Mouse (Mus musculus): ENCODE measurements around the gene Sipa1l2.

Gene Sipa1l2

GRCm38 (mm10) chr8:125498508-125498907 lies 71.1 kb downstream of the Sipa1l2 start:
- in situ Hi-C loops (cut with MboI; ENCODE audit: low pct_unique_long_range_greater_than_20kb in 1 of 2, low sequenced_read_pairs in 2 of 2, unreplicated experiment in 1 of 2), result no loop called here

- in situ Hi-C loops (cut with MboI; ENCODE audit: low pct_unique_long_range_greater_than_20kb in 1 of 2, low sequenced_read_pairs in 2 of 2, unreplicated experiment in 1 of 2), result no loop called here
These were observed 74.1 kb downstream of the Sipa1l2 start for GRCm38 (mm10) chr8:125495545-125495944.

- in situ Hi-C loops (cut with MboI; ENCODE audit: low pct_unique_long_range_greater_than_20kb in 1 of 2, low sequenced_read_pairs in 2 of 2, unreplicated experiment in 1 of 2), result no loop called here
These were observed 76.3 kb downstream of the Sipa1l2 start for GRCm38 (mm10) chr8:125493254-125493815.

GRCm38 (mm10) chr8:125492416-125492815 lies 77.2 kb downstream of the Sipa1l2 start:
- in situ Hi-C loops (cut with MboI; ENCODE audit: low pct_unique_long_range_greater_than_20kb in 1 of 2, low sequenced_read_pairs in 2 of 2, unreplicated experiment in 1 of 2), result no loop called here

GRCm38 (mm10) chr8:125488747-125489146 lies 80.9 kb downstream of the Sipa1l2 start:
- in situ Hi-C loops (cut with MboI; ENCODE audit: low pct_unique_long_range_greater_than_20kb in 1 of 2, low sequenced_read_pairs in 2 of 2, unreplicated experiment in 1 of 2), result no loop called here

GRCm38 (mm10) chr8:125485715-125486114 lies 83.9 kb downstream of the Sipa1l2 start:
- in situ Hi-C loops (cut with MboI; ENCODE audit: low pct_unique_long_range_greater_than_20kb in 1 of 2, low sequenced_read_pairs in 2 of 2, unreplicated experiment in 1 of 2), result no loop called here

- in situ Hi-C loops (cut with MboI; ENCODE audit: low pct_unique_long_range_greater_than_20kb in 1 of 2, low sequenced_read_pairs in 2 of 2, unreplicated experiment in 1 of 2), result no loop called here
These were observed 84.9 kb downstream of the Sipa1l2 start for GRCm38 (mm10) chr8:125484530-125485196.

GRCm38 (mm10) chr8:125482491-125483096 lies 87.0 kb downstream of the Sipa1l2 start:
- in situ Hi-C loops (cut with MboI; ENCODE audit: low pct_unique_long_range_greater_than_20kb in 1 of 2, low sequenced_read_pairs in 2 of 2, unreplicated experiment in 1 of 2), result no loop called here

GRCm38 (mm10) chr8:125474876-125475275 lies 94.7 kb downstream of the Sipa1l2 start:
- in situ Hi-C loops (cut with MboI; ENCODE audit: low pct_unique_long_range_greater_than_20kb in 1 of 2, low sequenced_read_pairs in 2 of 2, unreplicated experiment in 1 of 2), result no loop called here

- in situ Hi-C loops (cut with MboI; ENCODE audit: low pct_unique_long_range_greater_than_20kb in 1 of 2, low sequenced_read_pairs in 2 of 2, unreplicated experiment in 1 of 2), result no loop called here
These were observed 98.2 kb downstream of the Sipa1l2 start for GRCm38 (mm10) chr8:125471374-125471773.

GRCm38 (mm10) chr8:125465156-125465821 lies 104.3 kb downstream of the Sipa1l2 start:
- in situ Hi-C loops (cut with MboI; ENCODE audit: low pct_unique_long_range_greater_than_20kb in 1 of 2, low sequenced_read_pairs in 2 of 2, unreplicated experiment in 1 of 2), result no loop called here

GRCm38 (mm10) chr8:125462901-125463300 lies 106.7 kb downstream of the Sipa1l2 start:
- in situ Hi-C loops (cut with MboI; ENCODE audit: low pct_unique_long_range_greater_than_20kb in 1 of 2, low sequenced_read_pairs in 2 of 2, unreplicated experiment in 1 of 2), result no loop called here

- in situ Hi-C loops (cut with MboI; ENCODE audit: low pct_unique_long_range_greater_than_20kb in 1 of 2, low sequenced_read_pairs in 2 of 2, unreplicated experiment in 1 of 2), result no loop called here
These were observed 108.1 kb downstream of the Sipa1l2 start for GRCm38 (mm10) chr8:125461504-125461903.

- in situ Hi-C loops (cut with MboI; ENCODE audit: low pct_unique_long_range_greater_than_20kb in 1 of 2, low sequenced_read_pairs in 2 of 2, unreplicated experiment in 1 of 2), result no loop called here
These were observed 109.0 kb downstream of the Sipa1l2 start for GRCm38 (mm10) chr8:125460602-125461001.

- in situ Hi-C loops (cut with MboI; ENCODE audit: low pct_unique_long_range_greater_than_20kb in 1 of 2, low sequenced_read_pairs in 2 of 2, unreplicated experiment in 1 of 2), result no loop called here
These were observed 120.6 kb downstream of the Sipa1l2 start for GRCm38 (mm10) chr8:125449048-125449447.

GRCm38 (mm10) chr8:125447543-125447942 lies 122.1 kb downstream of the Sipa1l2 start:
- in situ Hi-C loops (cut with MboI; ENCODE audit: low pct_unique_long_range_greater_than_20kb in 1 of 2, low sequenced_read_pairs in 2 of 2, unreplicated experiment in 1 of 2), result no loop called here

GRCm38 (mm10) chr8:125446236-125446635 lies 123.4 kb downstream of the Sipa1l2 start:
- in situ Hi-C loops (cut with MboI; ENCODE audit: low pct_unique_long_range_greater_than_20kb in 1 of 2, low sequenced_read_pairs in 2 of 2, unreplicated experiment in 1 of 2), result no loop called here

GRCm38 (mm10) chr8:125445225-125445609 lies 124.4 kb downstream of the Sipa1l2 start:
- in situ Hi-C loops (cut with MboI; ENCODE audit: low pct_unique_long_range_greater_than_20kb in 1 of 2, low sequenced_read_pairs in 2 of 2, unreplicated experiment in 1 of 2), result no loop called here

GRCm38 (mm10) chr8:125444457-125445224 lies 125.0 kb downstream of the Sipa1l2 start:
- in situ Hi-C loops (cut with MboI; ENCODE audit: low pct_unique_long_range_greater_than_20kb in 1 of 2, low sequenced_read_pairs in 2 of 2, unreplicated experiment in 1 of 2), result no loop called here

Measured in mouse embryonic stem cell (cell line).